Mouse (Mus musculus) limb, embryonic 13.5 days (tissue): Measurements from ENCODE around the gene Gm44511. TPM values are rescaled to one million over a fixed set of nuclear protein-coding genes. Genes with fewer than 3 reads are reported as not detected.

Experiments
- ATAC-seq: fragments of 200-750 bp; cut with Nextera tagmentation; 2 replicates; pipeline ENCODE4 v1.8.0; 2017; ENCODE audit warnings: low read depth, moderate number of reproducible peaks, moderate TSS enrichment; ENCODE audit not compliant: low FRiP score
- H3K27ac ChIP-seq: fragments of 300-500 bp; sonication (generic); 2 replicates; pipeline ENCODE4 v1.5.1; 2015; ENCODE audit warnings: inconsistent platforms, mild to moderate bottlenecking, moderate library complexity
- H3K27me3 ChIP-seq: fragments of 300-500 bp; sonication (generic); 2 replicates; pipeline ENCODE4 v1.6.1; 2015; ENCODE audit warnings: mild to moderate bottlenecking, inconsistent platforms
- H3K36me3 ChIP-seq: fragments of 300-500 bp; sonication (generic); 2 replicates; pipeline ENCODE4 v1.6.1; 2015; ENCODE audit warnings: inconsistent platforms, mild to moderate bottlenecking, moderate library complexity
- H3K4me1 ChIP-seq: fragments of 300-500 bp; sonication (generic); 2 replicates; pipeline ENCODE4 v1.6.1; 2015; ENCODE audit warnings: inconsistent platforms
- H3K4me2 ChIP-seq: fragments of 300-500 bp; sonication (generic); replicated peaks from 2 replicates; pipeline ENCODE4 v1.6.1; 2015; ENCODE audit warnings: inconsistent platforms, mild to moderate bottlenecking, moderate library complexity
- H3K4me3 ChIP-seq: fragments of 300-500 bp; sonication (generic); 2 replicates; pipeline ENCODE4 v1.5.1; 2015; ENCODE audit warnings: moderate library complexity, mild to moderate bottlenecking, inconsistent platforms
- H3K9ac ChIP-seq: fragments of 300-500 bp; sonication (generic); 2 replicates; pipeline ENCODE4 v1.6.1; 2015; ENCODE audit warnings: mild to moderate bottlenecking, inconsistent platforms
- H3K9me3 ChIP-seq: fragments of 300-500 bp; sonication (generic); 2 replicates; pipeline ENCODE4 v1.6.1; 2016; ENCODE audit warnings: inconsistent platforms
- WGBS: fragments of 180-500 bp; shearing (Covaris S2); methylation state at CpG from one replicate; pipeline ENCODE4 v1.1.7; 2015; 5-methylcytosine and 5-hydroxymethylcytosine counted together
- polyA plus RNA-seq: library from polyadenylated mRNA; unstranded; fragments of >200 nt; fragmentation: Nextera tagmentation; extraction: Ambion mirVana; gene quantifications from 2 replicates; pipeline ENCODE4 v1.2.1, GENCODE M21; 2015

The Gm44511 gene
- polyA plus RNA-seq, 1 experiment from 2014 or later, result not detected

- Histone ChIP-seq H3K9ac (peak overlapping the region; percentile 85), H3K4me3 (peak overlapping the region; percentile 59), H3K4me2 (peak overlapping the region; percentile 67), H3K9me3 (no peaks in the 10 kb centered on the region), H3K36me3 (no peaks in the 10 kb centered on the region), H3K4me1 (peaks cover 15% of the 10 kb centered on the region), H3K27ac (peak overlapping the region; percentile 91), H3K27me3 (no peaks in the 10 kb centered on the region)
- peak; percentile 4 for ATAC-seq
- WGBS, result under 1% methylated on average over 17 of the region's 17 CpGs
Observed at GRCm38 (mm10) chr6:128839266-128839771, 13.2 kb upstream of the Gm44511 start.

DNA sequence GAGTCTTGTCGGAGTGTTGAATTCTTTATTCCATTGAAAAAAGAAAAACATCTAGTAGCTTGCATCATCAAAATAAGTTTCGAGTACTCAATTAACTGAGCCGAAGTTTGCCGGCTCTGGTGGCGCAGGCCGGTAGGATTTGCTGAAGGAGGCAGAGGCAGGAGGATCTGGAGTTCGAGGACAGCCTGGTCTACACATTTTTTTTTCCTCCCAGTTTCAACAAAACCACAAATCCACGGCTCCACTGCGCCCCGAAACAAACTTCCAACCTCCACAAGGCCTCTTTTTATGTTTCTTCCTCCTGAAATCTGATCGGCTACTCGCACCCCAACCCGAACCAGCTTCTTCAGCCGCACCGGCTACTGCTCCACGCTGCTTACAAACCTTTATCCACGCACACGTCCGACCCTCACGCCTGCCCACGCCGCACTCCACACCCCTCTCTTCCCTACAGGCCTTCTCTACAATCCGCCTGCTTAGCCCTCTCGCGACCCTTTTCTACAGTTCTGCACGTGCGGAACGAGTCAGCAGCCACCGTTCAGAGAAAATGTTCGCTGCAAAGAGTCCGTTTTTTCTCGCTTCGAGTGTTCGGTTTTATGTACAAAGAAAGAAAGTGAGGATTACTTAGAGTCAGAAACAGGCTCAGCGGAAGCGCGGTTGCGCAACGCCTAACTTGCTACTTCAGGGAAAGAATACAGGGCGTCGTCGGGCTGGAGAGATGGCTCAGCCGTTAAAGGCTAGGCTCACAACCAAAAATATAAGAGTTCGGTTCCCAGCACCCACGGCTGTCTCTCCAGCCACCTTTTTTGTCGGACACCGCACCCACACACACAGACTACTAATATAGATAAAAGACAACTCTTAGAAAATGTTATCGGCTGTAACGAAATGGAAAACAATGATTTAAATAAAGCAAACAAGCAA is 12.5 kb upstream of the Gm44511 start:
- Histone ChIP-seq H3K27me3 (no peaks in the 10 kb centered on the region), H3K4me2 (peak overlapping the region; percentile 67), H3K9me3 (no peaks in the 10 kb centered on the region), H3K27ac (peak overlapping the region; percentile 91), H3K4me1 (peaks cover 12% of the 10 kb centered on the region), H3K36me3 (no peaks in the 10 kb centered on the region), H3K9ac (peak overlapping the region; percentile 85), H3K4me3 (peak overlapping the region; percentile 59)
- WGBS, result under 1% methylated on average over 49 of the region's 49 CpGs
- peak; percentile 52 for ATAC-seq

- ATAC-seq, result peak; percentile 26; the same call in 1 of the 2 replicates
- H3K36me3 ChIP-seq, result no peaks in the 10 kb centered on the region
- H3K9me3 ChIP-seq, result no peaks in the 10 kb centered on the region
- peaks cover 12% of the 10 kb centered on the region for H3K4me1 ChIP-seq
- H3K27ac ChIP-seq, result peak overlapping the region; percentile 85
- H3K4me3 ChIP-seq, result peak overlapping the region; percentile 59
- no peaks in the 10 kb centered on the region for H3K27me3 ChIP-seq
- H3K9ac ChIP-seq, result peak overlapping the region; percentile 63
- 3% methylated on average over 14 of the region's 14 CpGs for WGBS
- peak overlapping the region; percentile 67 for H3K4me2 ChIP-seq
Observed at GRCm38 (mm10) chr6:128837454-128838341, 11.6 kb upstream of the Gm44511 start.

GRCm38 (mm10) chr6:128836955-128837334 is 10.8 kb upstream of the Gm44511 start:
- peak overlapping the region; percentile 67 for H3K4me2 ChIP-seq
- no peak for ATAC-seq

DNA sequence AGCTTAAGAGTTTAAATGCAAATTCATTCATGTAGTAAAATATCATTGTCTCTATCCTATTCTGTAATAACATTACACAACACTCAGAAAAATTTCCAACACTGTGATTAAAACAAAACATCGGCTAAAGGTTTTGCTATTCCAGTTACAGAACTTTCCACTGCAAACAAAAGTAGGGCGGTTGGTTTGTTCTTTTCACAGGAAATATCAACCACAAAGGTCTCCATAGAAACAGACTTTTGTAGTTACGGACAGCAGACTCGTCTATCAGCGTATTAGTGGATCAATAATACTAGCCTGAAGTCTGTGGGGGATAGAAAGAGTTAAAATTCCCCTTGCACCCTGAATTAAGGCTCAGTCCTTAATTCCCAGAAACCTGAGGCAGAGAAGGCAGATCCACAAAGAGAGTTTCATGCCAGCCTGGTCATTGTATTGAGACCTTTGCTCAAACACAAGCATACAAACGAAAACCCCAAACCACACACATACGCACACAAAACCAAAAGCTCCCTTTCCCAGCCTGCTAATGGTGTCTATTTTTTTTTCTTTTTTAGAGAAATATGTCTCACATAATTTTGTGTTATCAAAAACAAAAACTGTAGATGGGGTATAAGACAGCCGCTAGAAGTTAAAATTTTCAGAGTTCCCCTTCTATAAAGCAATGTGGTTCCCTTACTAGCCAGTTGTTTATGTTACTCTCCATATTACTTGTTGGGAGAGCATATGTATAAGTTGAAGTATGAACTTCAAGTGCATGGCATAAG is 10.3 kb upstream of the Gm44511 start:
- Histone ChIP-seq H3K4me2 (no peak overlapping the region), H3K4me1 (peaks cover 4% of the 10 kb centered on the region; the same call in 1 of the 2 replicates), H3K9ac (no peak overlapping the region), H3K4me3 (no peak overlapping the region), H3K9me3 (no peaks in the 10 kb centered on the region), H3K36me3 (no peaks in the 10 kb centered on the region), H3K27me3 (no peaks in the 10 kb centered on the region), H3K27ac (no peak overlapping the region)
- no peak for ATAC-seq
- 88% methylated on average over 8 of the region's 8 CpGs for WGBS

More at GRCm38 (mm10) chr6:128836955-128837334, 10.8 kb upstream of the Gm44511 start:
- Histone ChIP-seq H3K36me3 (no peaks in the 10 kb centered on the region), H3K27me3 (no peaks in the 10 kb centered on the region), H3K4me1 (peaks cover 9% of the 10 kb centered on the region), H3K4me3 (peak overlapping the region; percentile 59; the same call in 1 of the 2 replicates), H3K9me3 (no peaks in the 10 kb centered on the region), H3K9ac (no peak overlapping the region), H3K27ac (0 out of 2 replicates have a peak overlapping the region, but pooled peaks have one; percentile 85)
- 82% methylated on average over 6 of the region's 6 CpGs for WGBS

GRCm38 (mm10) chr6:128835571-128835970 is 9.5 kb upstream of the Gm44511 start:
- no peak for ATAC-seq
- Histone ChIP-seq H3K27ac (no peak overlapping the region), H3K4me2 (no peak overlapping the region), H3K9ac (no peak overlapping the region), H3K9me3 (no peaks in the 10 kb centered on the region), H3K4me3 (no peak overlapping the region), H3K36me3 (no peaks in the 10 kb centered on the region), H3K4me1 (peaks cover 4% of the 10 kb centered on the region; the same call in 1 of the 2 replicates), H3K27me3 (no peaks in the 10 kb centered on the region)
- WGBS, result 94% methylated on average over 4 of the region's 4 CpGs

GRCm38 (mm10) chr6:128833046-128833445 is 6.9 kb upstream of the Gm44511 start:
- no peak overlapping the region for H3K27ac ChIP-seq
- H3K9ac ChIP-seq, result no peak overlapping the region
- H3K4me2 ChIP-seq, result no peak overlapping the region
- no peak overlapping the region for H3K4me3 ChIP-seq
- H3K4me1 ChIP-seq, result peaks cover 4% of the 10 kb centered on the region; the same call in 1 of the 2 replicates
- no peaks in the 10 kb centered on the region for H3K27me3 ChIP-seq
- H3K36me3 ChIP-seq, result no peaks in the 10 kb centered on the region
- 83% methylated on average over 10 of the region's 10 CpGs for WGBS
- no peaks in the 10 kb centered on the region for H3K9me3 ChIP-seq
- ATAC-seq, result no peak

GRCm38 (mm10) chr6:128829837-128830236 is 3.7 kb upstream of the Gm44511 start:
- Histone ChIP-seq H3K4me1 (no peaks in the 10 kb centered on the region), H3K27ac (no peak overlapping the region), H3K4me2 (no peak overlapping the region), H3K27me3 (no peaks in the 10 kb centered on the region), H3K9ac (no peak overlapping the region), H3K36me3 (no peaks in the 10 kb centered on the region), H3K9me3 (no peaks in the 10 kb centered on the region), H3K4me3 (no peak overlapping the region)
- ATAC-seq, result no peak
- 57% methylated on average over 4 of the region's 4 CpGs for WGBS

- ATAC-seq, result no peak
- H3K4me3 ChIP-seq, result no peak overlapping the region
- 74% methylated on average over 3 of the region's 3 CpGs for WGBS
Observed at GRCm38 (mm10) chr6:128826781-128827180, 666 bp upstream of the Gm44511 start.

GRCm38 (mm10) chr6:128818083-128818802 is 7.9 kb downstream of the Gm44511 start:
- Histone ChIP-seq H3K9me3 (no peaks in the 10 kb centered on the region), H3K4me1 (no peaks in the 10 kb centered on the region), H3K9ac (no peak overlapping the region), H3K4me2 (no peak overlapping the region), H3K27ac (no peak overlapping the region), H3K4me3 (no peak overlapping the region), H3K36me3 (no peaks in the 10 kb centered on the region), H3K27me3 (no peaks in the 10 kb centered on the region)
- 67% methylated on average over 4 of the region's 4 CpGs for WGBS
- ATAC-seq, result no peak

More at GRCm38 (mm10) chr6:128826781-128827180, 666 bp upstream of the Gm44511 start:
- no peak overlapping the region for H3K4me2 ChIP-seq
- H3K27ac ChIP-seq, result no peak overlapping the region
- H3K27me3 ChIP-seq, result no peaks in the 10 kb centered on the region
- H3K9ac ChIP-seq, result no peak overlapping the region
- no peaks in the 10 kb centered on the region for H3K36me3 ChIP-seq
- no peaks in the 10 kb centered on the region for H3K9me3 ChIP-seq
- no peaks in the 10 kb centered on the region for H3K4me1 ChIP-seq

DNA sequence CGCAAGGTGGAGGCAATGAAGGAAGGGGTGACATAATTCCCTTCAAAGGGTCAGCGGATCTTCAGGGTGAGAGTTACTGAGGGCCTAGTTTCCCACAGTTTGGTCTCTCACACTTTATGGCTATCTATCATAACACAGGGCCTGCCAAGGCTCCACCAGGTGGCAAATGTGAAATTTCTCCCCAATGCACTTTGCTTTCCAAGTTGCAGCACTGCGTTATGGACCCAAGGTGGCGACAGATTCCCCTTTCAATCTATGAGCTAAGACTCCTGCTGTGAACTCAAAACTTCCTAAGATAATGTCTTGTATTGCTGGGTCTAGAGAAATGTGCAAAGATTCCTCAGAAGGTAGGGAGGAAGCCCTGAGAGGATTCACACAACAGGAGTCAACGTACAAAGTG is 17.6 kb downstream of the Gm44511 start:
- no peak overlapping the region for H3K27ac ChIP-seq
- H3K27me3 ChIP-seq, result no peaks in the 10 kb centered on the region
- H3K4me2 ChIP-seq, result no peak overlapping the region
- H3K4me1 ChIP-seq, result no peaks in the 10 kb centered on the region
- no peaks in the 10 kb centered on the region for H3K36me3 ChIP-seq
- 90% methylated on average over 5 of the region's 5 CpGs for WGBS
- H3K9ac ChIP-seq, result no peak overlapping the region
- H3K4me3 ChIP-seq, result no peak overlapping the region
- H3K9me3 ChIP-seq, result no peaks in the 10 kb centered on the region; the same call in 1 of the 2 replicates
- no peak for ATAC-seq
